Mouse (Mus musculus) urinary bladder, postnatal 36 days (tissue): ENCODE data around the gene Prss32.
"Not testable (repeated sequence)": the region's sequence is repeated elsewhere in the genome, so short reads cannot be mapped to it uniquely, and the experiment has no call there.

Experiments
- DNase-seq, 2 experiments: peaks; one replicate each; pipeline ENCODE4 v3.0.0; 2022; ENCODE audit warnings: low spot score in 2 of 2, mixed read lengths in 1 of 2

The Prss32 gene

DNA sequence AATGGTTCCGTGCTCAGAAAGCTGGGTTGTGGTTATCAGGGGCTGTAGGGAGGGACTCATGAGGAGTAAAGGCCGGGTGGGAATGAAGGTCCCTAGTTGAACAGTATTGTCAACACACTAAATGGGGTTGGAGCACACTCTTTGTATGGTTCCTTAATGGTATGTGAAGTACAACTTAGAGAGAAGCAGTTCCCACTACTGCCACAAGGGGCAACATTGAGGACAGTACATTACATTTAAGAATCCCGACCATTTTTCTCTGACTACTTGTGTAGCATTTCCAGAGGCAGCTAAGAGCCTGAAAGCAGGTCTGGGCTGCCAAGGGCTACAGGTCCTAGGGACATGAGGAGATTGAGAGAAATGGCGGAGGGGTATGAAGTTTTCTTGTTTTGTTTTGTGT, 2.5 kb upstream of the Prss32 start:
- DNase-seq: peak in 1 of 2 experiments; percentile 34

DNA sequence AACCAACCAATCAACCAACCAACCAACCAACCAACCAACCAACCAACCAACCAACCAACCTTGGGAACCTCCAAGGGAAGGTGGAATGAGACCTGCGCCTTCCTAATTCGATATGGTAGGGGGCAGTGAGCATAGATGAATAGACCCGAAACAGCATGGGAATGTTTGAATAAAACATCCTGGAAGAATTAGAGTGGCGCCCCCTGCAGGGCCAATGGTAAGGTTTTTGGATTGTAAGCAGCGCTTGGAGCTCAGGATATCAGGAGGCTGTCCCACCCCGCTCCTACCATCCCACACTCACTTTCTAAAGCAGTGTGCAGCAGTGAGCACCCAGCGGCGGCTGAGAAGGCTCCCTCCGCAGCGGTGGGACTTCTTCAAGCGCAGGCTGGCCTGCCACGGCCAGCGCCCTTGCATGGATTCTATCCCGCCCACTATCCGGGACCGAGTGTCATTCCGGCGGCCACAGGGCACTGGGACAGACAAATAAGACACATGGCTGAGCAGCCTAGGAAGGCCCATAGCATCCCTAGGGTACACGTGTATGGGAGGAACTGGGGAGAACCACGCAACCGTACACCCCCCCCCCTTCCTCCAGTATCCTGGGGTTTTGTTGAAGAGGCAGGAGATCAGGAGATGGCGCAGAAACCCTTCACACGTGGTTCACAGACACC, 379 bp upstream of the Prss32 start:
- no peak for DNase-seq

DNA sequence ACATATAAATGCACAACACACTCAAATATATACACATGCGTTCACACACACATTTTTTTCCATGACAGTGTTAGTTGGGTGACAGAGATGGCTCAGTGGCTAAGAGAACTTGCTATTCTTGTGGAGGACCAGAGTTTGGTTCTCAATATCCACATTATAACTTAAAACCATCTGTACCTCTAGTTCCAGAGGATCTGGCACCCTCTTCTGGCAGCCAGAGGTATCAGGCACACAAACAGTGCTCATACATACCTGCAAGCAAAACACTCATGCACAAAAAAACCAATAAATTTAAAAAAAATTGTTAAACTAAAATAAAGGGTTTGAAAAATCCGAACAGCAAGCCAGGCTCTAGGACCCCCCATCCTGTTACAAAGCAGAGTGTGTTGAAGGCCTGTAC, 6.4 kb downstream of the Prss32 start:
- DNase-seq: no peak

DNA sequence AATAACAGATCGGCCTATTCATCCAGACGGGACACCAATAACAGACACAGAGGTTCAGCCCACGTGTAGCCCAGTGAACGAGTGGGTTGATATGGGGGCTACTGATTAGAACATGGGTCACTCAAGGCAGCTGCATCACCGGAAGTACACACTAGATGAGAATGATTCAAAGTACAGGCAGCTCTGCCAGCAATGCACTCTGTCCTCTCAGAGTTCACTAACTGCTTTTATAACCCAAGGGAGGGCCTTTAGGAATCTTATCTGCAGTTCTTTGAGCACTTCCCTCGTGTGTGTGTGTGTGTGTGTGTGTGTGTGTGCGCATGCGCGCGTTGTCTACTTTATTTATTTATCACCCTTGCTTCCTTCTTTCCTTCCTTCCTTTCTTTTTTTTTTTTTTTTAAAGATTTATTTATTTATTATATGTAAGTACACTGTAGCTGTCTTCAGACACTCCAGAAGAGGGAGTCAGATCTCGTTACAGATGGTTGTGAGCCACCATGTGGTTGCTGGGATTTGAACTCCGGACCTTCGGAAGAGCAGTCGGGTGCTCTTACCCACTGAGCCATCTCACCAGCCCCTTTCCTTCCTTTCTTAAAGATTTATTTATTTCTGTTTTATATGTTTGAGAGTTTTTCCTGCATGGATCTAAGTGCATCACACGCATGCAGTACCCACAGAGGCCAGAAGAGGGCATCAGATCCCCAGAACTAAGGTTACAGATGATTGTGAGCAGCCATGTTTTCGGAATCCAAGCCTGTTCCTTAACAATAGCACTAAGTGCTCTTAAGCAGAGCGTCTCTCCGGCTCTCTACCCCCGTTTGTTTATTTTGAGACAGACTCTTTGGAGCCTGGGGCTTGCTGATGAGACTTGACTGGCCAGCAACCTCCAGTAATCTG, 7.4 kb downstream of the Prss32 start:
- peak; percentile 56 to 59 for DNase-seq

DNA sequence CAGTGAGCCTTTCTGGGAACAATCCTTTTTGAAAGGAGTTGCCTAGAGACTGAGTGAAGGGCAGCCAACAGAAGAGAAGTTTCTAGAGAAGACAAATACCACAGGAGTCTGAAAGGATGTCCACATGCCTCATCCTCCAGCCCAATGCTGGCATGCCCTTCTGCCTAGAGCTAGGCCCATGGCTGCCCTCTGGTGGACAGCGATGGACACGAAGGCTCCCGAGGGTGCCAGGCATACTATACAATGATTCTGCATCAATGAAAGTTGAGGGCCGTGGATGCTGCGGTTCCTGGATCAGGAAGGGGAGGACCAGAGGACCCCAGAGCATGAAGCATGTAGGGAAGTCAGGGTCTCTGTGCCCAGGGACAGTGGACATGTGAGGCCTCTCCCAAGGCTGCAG, 9.6 kb downstream of the Prss32 start:
- DNase-seq: peak in 1 of 2 experiments; percentile 48

DNA sequence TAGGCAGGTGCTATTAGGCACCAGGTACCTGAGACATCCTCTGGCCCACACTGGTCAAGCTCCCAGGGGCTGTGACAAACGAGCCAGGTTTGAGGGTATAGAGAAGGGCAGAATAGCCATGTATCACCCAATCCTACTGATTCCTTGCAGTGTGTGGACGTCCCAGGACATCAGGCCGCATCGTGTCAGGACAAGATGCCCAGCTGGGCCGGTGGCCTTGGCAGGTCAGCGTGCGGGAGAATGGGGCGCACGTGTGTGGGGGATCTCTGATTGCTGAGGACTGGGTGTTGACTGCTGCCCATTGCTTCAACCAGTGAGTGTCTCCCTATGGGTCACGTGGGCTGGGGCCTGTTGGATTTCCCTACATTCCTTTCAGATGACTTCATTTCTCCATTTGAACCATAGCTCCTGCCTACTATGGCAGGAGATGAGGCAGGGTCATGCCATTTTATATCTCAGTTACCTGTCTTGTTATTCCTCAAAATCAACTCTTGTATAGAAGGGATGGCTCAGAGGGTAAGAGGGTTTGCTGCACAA, 10.6 kb downstream of the Prss32 start:
- no peak for DNase-seq

DNA sequence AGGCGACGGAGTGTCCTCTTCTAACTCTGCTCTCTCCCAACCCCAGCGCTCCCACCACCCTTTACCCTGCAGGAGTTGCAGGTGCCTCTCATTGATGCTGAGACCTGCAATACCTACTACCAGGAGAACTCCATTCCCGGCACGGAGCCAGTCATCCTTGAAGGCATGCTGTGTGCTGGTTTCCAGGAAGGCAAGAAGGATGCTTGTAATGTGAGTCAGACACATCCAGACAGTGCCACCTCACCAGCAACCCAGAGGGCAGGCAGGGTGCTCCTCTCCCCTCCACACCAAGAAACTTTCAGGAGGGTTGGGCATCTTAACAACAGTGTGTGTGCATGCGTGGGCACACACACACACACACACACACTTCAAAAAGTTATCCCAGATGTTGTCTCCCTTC, 13.5 kb downstream of the Prss32 start:
- no peak for DNase-seq

DNA sequence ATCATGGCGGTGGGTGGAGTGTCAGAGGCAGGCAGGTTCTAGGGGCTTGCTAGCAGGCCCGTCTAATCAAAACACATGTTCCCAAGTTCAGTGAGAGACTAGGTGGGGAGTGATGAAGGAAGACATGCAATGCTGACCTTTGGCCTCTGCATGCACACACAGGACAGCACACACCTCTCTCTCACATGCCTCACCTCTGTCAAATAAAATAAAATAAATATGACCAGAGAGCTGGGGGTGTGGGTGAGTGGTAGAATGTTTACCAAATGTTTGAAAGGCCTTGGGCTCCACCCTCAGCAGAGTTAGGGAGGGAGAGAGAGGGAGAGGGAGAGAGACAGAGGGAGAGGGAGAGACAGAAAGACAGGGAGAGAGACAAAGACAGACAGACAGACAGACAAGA, 14.3 kb downstream of the Prss32 start:
- DNase-seq: peak in 1 of 2 experiments; percentile 28

DNA sequence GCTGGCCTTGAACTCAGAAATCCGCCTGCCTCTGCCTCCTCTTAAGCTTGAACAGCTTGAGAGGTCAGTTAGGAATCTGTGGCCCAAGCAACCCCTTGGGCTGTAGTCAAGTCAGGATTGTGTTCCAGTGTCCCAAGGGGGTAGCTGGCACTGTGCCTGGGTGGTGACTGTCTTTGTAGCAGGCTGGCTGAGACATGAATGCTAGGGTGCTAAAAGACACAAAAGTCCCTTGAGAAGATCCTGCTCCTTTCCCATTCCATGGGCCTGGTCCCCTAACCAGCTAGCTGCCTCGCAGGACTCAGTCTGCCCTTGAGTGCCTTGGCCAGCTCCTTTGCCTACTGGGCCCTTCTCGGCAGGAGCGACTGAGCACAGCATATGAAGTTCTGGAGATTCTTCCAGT, 19.3 kb downstream of the Prss32 start:
- peak in 1 of 2 experiments; percentile 25 for DNase-seq

DNA sequence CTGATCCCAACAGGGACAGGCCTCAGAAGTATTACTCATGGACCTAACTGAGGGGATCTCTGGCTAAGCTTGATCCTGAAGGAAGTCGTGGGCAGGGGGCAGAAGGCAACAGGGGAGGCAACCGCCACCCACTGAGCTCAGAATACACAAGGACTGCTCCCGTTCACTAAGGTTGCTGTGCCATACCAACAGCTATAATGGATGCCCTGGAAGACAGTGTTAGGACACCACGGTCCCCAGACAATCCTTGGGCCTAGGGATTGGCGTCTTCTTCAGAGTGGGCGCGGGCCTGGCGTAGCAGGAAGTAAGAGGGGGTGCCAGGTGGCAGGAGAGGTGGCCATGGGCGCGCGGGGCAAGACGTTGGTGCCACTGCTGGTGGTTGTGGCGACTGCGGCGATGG, 24.1 kb downstream of the Prss32 start, which contains the start of gene Prss21:
Prss21 (plus strand) TSS at position 301 of the 400 bp plus-strand sequence.
- DNase-seq: no peak

DNA sequence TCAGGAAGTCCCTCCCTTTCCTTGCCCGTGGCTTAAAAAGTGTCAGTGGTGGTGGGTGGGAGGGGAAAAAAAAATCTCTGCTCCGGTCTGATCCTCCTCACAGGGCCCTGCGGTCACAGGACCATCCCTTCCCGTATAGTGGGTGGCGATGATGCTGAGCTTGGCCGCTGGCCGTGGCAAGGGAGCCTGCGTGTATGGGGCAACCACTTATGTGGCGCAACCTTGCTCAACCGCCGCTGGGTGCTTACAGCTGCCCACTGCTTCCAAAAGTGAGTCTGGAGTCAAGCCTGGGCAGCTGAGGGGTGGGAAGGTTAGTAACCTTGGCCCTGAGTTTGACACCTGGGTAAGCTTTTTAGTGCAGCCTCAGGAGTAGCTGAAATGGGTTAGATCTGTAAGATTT, 24.9 kb downstream of the Prss32 start:
- peak in 1 of 2 experiments; percentile 48 for DNase-seq

DNA sequence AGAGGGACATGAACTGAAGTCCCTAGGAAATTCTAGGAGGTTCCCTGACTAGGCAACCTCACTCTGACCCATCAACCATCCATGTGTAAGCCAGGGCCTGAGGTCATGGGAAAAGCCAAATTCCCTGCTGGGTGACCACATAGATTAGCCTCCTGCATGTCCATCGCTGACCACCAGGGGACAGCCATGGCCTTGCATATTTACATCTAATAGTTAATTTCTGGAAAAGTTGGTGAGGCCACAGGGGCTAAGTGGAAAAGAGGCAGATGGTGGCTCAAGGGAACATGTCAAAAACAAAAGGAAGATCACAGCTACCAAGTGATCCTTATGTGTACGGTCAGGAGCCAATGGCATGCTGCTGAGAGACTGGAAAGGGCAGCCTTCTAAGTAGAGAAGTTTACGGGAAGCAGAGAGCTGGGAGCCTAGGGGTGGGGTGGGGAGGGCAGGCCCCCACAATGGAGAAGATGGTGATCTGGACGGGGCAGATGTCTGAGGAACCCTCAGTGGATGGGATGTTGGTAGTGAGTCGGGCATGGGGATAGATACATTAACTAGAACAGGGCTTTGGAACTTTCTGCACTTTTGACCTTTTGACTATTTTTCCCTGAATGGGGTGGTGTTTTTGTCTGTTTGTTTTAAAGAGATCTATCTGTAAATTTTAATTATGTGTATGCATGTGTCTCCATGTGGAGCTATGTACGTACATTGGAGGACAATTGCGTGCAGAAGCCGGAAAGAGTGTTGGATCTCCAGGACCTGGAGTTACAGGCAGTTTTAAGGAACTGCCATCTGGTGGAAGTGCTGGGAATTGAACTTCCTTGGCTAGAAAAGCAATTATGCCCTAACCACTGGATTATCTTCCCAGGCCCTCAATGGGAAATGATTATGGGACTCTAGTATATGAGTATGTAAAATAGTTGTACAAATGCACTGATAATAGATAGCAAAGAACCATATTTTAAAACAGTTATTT, 30.5 kb downstream of the Prss32 start:
- peak in 1 of 2 experiments; percentile 47 for DNase-seq

DNA sequence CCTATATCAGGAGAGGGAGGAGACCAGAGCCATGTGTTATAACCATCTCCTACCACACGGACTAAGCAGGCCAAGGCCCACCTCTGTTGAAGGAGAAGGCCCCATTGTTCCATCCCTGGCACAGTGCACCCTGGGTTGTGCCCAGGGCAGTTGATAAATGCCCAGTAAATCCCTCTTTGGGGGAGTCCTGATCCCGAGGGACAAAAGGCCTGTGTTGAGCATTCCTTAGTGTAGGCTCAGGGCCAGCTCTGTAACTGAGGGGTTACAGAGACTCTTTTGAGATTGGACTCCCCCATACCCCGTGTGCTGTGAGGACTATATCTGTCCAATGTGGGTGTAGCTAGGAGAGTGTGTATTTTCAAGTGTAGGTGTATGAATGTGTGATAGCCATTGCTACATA, 33.1 kb downstream of the Prss32 start:
- DNase-seq: no peak

DNA sequence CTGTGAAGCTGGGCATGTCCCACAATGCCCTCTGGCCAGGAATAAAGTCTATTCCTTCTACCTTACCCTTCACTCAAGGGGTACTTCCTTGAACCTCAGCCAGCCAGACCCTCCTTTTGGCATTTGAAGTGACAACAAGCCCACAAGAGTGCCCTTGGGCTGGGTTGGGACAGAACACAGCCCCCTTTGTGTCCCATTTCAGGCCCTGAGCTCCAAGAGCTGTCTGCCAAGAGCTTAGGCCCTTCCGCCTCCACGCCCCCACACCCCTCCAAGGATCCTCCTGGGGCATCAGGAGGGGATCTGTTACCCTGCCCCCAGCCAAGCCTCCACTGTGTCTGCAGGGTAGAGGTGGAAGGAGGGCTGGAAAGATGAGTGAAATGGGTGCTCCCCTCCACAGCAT, 33.5 kb downstream of the Prss32 start:
- DNase-seq: no peak

DNA sequence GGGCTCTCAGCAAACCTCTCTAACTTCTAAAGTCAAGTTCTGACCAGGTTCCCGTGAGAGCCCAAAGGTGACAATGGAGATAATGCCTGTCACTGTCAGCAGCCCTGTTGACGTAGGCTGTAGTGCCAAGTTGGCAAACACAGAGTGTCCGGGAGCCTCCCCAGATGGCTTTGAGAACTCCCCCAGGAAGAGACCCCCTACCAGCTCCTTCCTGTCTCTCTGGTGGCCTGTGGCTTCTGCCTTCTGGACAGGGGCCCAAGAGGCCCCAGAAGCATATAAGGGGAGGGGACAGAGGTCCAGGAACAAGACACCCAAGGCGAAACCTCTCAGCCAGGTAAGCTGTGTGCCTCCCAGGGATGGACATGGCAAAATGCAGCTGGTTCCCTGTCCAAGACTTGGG, 36.9 kb downstream of the Prss32 start, which contains the start of the genes Dcpp1 and Dcpp2:
Dcpp1 (plus strand) TSS at position 301 of the 400 bp plus-strand sequence.
Dcpp2 (plus strand) TSS at position 305 of the 400 bp plus-strand sequence.
- not testable (repeated sequence) for DNase-seq
